Mouse (Mus musculus): Measurements from ENCODE around the gene Ube2d2b.
A peak's percentile ranks its signal among the peaks of the same experiment; 100 is the strongest.

The Ube2d2b gene

DNA sequence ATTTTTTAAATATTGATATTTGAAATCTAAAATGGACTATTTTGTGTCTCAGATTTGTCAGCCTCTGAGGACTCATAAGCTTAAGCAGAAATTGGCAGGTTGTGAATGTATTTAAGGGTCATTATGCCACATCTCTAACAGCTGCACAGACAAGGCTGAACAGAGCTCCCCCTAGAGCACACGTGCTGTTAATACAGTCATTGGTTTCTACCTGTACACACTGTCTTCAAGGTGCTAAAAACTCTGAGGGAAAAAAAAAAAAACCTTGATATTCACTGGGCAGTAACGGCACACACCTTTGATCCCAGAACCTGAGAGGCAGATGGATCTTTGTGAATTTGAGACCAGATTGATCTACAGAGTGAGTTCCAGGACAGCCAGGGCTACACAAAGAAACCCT lies 29.1 kb downstream of the Ube2d2b start:
- DNase-seq = no peak

DNA sequence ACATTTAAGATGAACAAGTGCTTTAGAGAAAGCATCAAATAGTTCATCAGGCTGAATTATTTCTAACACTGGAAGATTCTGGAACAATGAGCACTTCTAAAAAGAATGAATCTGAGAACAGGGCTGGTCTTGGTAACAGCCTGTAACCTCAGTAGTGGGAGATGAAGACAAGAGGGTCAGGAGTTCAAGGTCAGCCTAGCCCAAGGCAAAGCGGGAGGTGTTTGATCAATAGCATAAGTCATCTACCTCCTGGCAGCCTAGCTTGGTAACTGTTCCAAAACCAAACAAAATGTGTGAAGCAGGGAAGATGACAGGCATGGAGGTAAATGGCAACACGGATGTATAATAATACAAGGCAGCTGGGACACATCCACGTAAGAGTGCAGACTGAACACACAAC lies 34.1 kb downstream of the Ube2d2b start:
- DNase-seq = no peak

DNA sequence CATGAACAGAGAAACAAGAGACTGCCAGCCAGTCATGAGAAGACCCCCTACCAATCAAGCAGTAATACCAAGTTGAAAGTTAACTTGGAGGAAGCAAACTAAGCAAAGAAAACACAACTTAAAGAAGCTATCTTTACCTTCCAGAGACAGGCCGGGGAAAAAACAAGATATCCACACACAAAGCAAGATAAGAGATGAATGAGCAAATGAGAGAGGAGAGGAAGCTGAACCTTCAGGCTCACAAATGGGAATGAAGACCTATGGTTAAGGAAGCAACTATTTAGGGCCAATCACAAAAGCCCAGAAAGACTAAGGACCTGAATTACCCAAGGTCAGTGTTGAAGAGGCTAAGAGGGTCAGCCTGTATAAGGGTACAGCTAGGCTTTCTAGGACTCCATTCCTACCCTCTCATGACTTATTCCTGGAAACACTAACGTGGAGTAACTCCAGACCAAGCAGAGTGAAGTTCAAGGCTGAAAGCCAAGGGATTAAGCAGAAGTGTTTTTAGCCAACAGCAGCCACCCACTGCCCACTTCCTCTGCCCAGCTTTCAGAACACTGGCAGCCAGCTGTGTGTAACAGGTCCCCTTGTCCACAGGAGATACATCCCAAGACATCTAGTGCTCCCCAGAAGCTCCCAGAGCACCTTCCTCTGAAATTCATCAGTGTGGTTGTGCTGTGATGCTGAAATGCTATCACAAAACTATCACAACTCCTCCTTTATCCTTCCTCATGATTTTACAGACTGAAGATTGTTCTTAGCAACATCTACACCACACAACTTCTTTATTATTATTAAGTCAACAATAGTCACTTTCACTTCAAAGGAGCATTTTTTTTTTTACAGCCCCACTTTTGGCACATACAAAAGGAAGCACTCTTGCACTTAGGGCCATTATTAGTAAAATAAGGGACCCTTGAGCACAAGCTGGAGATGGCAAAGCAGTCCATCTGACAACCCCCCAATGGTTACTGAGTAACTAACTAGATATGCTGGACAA lies 36.5 kb downstream of the Ube2d2b start:
- DNase-seq = peak; percentile 50

DNA sequence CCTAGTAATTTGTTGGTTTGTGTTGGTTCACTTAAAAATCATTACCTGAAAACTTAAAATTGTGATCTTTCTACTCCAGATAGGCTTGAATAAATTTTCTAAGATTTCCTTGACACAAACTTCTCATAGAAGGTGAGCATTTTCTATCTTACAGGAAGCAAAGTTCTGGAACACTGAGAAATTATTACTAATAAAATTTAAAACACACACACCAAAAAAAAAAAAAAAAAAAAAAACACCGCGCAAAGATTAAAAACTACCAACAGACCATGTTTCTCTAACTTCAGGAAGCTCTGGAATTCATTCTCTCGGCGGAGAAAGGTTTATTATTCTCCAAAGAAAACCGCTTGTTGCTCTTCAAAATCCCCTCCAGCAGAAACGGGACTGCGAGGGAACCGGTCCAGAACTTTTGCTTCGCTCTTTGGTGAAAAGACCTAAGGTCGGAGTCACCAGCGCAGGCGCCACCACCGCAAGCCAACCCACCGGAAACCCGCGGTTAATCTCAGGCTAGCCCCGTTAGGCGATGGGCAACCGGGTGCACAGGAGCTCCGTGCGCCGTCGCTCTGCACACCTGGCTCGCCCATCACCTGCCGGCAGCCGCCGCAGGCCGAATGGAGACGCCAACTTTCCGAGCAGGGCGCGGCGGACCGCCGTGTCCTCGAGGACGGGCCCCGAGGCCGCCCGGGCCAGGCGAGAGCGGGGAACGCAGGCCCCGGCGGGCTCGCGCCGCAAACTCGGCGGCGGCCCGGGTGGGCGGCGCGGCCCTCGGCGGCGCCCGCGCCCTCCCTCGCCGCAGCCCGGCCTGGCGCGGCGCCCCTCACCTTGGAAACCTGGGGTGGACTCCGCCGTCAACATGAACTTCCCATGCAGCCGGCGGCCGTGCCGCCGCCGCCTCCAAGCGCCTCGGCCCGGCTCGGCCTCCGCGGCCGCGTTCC lies 38.3 kb downstream of the Ube2d2b start:
- DNase-seq = peak; percentile 79

DNA sequence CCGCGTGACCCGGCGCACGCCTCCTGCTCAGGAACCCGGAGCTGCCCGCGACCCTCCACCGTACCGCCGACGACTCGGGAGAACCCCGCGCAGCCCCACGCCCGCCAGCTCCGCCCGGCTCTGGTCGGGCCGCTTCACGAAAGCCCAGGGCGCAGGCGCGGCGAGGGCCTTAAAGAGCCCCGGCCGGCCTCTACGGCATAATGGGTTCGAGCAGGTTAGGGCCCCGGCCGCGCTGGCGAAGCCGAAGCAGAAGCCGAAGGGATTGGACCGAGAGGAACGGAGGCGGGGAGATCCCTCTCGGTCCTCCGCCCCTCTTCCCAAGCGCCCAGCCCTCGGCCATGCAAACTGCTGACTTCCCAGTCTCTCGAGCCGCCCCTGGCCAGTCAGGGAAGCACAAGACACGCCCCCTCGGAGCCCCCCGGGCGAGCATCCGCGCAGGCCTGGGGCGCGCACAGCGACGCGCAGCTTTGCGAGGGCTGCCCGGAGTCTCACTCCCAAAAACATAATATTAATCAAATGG lies 39.1 kb downstream of the Ube2d2b start:
- DNase-seq = peak; percentile 97

DNA sequence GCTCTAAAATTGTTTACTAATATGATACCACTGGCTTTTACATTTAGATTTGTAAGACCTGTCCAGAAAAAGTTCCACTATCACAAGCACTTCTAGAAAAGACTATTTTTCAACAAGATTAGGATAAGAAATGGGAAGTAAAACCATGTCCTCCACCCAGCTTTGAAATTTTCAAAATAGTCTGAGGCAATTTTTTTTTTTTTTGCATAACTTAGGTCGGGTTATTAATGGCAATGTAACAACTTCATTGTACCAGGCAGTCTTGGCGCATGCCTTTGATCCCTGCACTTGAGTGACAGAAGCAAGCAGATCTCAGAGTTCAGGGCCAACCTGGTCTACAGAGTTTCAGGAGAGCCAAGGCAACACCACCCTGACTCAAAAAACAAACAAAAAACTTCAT lies 39.8 kb downstream of the Ube2d2b start:
- no peak for DNase-seq

DNA sequence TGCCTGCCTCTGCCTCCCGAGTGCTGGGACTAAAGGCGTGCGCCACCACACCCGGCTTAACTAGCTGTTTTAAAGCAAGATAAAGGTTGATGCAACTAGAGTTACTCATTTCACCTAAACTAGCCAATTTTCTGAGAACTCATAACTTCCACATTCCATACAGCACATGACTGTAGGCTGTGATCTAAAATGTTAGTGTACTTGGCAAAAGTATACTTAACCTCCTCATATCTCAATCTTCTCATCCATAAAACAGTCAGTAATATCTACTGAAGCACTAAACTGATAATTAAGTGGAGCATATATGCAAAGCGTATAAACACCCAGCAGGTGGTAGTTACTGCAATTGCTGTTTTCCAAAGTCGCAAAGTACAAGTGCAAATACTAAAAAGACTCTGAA lies 43.4 kb downstream of the Ube2d2b start:
- no peak for DNase-seq

DNA sequence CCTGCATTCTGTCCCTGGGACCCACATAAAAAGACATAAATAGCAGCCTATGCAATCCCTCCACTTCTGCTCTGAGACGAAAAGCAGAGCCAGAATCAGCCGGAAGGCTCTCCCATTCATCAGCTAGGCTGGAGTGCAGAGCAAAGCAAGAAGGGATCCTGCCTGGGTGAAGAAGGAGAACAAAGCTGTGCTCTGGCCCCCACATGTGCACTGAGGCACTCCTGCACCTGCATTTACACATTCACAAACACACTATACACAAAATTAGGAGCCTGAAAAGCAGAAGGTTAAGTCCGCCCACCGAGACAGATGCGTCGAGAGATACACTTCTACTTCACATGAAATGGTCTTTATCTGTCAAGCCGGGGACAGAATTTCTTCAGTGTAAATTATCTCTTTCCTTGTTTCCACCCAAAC lies 44.0 kb downstream of the Ube2d2b start:
- no peak for DNase-seq

DNA sequence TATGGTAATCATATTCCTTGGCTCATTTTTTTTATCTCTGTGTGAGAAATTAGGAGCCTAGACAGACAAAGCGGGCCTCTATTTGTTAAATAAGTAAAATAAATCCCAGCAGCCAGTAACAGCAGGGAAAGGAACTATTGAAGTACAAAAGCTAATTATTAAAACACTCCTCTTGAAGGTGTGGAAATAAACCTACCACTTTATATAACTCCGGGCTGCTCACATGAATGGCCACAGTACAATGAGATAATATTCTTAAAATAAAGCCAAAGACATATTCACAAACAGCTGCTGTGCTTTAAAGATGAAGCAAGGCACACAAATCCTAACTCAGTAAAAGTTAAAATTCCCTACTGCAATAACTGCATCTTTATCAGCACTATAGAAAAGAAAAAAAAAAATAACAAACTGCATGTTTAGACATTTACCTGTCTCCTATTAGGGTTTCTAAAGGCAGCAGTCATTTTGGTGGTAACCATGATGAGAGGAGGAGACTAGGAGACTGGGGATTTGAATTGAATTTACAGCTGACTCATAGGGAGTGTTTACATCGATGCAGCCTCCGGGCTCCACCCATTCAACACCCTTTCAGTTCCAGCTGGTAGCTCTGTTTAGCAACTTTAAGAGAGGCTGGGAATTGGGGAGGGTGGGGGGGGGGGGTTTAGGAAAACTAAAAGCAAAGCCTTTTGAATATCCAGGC lies 44.8 kb downstream of the Ube2d2b start, which contains the start of gene Evi5:
TSS of gene Evi5 (minus strand) at position 547 of the 700 bp plus-strand sequence.
- DNase-seq = peak; percentile 74

DNA sequence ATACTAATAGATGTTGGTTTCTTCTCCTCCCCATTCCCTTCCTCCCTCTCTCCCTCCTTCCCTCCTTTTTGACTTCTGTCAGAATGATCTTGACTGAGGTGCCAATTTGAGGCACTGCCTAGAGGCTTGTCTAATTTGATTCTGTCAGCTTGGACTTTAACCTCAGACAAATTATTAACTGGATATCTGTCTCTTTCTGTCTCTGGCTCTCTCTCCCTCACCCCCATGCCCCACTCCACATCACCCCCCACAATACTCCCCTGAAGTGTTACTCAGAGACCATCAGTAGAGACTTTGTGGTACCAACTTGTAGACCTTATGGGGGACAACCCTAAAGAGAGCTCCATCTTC lies 45.3 kb downstream of the Ube2d2b start:
- DNase-seq = peak; percentile 83

DNA sequence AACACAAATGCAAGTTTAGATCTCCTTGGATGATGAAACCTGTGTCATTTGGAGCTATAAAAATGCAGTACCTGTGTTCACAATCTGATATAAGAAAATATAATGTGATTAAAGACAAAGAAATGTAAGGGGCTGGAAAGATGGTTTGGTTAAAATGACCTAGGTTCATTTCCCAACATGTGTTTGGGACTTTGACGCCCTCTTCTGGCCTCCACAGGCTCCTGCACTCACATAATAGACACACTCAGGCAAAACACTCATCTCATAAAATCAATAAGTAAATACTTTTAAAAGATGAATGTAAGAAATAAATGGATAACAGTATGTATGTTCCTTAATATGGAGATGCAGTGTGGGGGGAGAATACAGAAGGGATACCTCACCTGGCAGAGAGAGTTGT lies 47.2 kb downstream of the Ube2d2b start:
- no peak for DNase-seq

DNA sequence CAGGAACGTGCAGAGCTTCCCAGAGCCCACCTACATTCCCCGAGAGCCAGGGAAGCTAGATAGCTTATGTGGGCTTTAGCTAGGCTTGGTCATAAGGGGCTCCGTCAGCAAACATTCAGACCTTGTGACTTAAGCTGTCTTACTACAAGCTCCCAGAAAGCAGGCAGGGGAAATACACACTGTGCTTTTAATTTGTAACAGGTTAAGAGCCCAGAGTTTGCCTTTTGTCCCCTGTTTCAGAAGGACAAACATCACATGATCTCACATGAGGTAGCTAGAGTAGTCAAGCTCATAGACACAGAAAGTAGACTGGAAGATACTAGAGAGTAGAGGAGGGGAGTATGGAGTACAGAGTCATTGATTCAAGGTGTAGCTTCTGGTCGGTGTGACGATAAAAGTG lies 50.8 kb downstream of the Ube2d2b start:
- DNase-seq = peak; percentile 93
